Mouse (Mus musculus): ENCODE measurements around the gene Stxbp4. TPM values are rescaled to one million over a fixed set of nuclear protein-coding genes. Genes with fewer than 3 reads are reported as not detected.

Stxbp4 gene
- polyA plus RNA-seq, 1 experiment from 2014 or later: 37.4 TPM

GRCm38 (mm10) chr11:90666144-90666757, 28.4 kb upstream of the Stxbp4 start:
- Histone ChIP-seq H3K4me1 (peaks cover 24% of the 10 kb centered on the region), H3K27ac (0 out of 2 replicates have a peak overlapping the region, but pooled peaks have one; percentile 25), H3K4me3 (no peak overlapping the region), H3K36me3 (0 out of 2 replicates have a peak, but pooled peaks cover 2% of the 10 kb centered on the region), H3K9me3 (replicated peaks) (no peaks in the 10 kb centered on the region), H3K27me3 (ENCODE audit: low read depth, poor library complexity, severe bottlenecking) (no peaks in the 10 kb centered on the region)
- no peak for DNase-seq (ENCODE audit: low spot score)
- WGBS: 71% methylated on average over 3 of the region's 3 CpGs

GRCm38 (mm10) chr11:90665161-90665560, 27.3 kb upstream of the Stxbp4 start:
- DNase-seq (ENCODE audit: low spot score): peak; percentile 51

GRCm38 (mm10) chr11:90664345-90664986, 26.6 kb upstream of the Stxbp4 start:
- no peak for DNase-seq (ENCODE audit: low spot score)
- WGBS: 6% methylated on average over 8 of the region's 8 CpGs
- Histone ChIP-seq H3K4me1 (peaks cover 24% of the 10 kb centered on the region), H3K27me3 (ENCODE audit: low read depth, poor library complexity, severe bottlenecking) (no peaks in the 10 kb centered on the region), H3K36me3 (0 out of 2 replicates have a peak, but pooled peaks cover 2% of the 10 kb centered on the region), H3K4me3 (no peak overlapping the region), H3K27ac (peak overlapping the region; percentile 66), H3K9me3 (replicated peaks) (no peaks in the 10 kb centered on the region)

More at GRCm38 (mm10) chr11:90665161-90665560, 27.3 kb upstream of the Stxbp4 start:
- WGBS: 5% methylated on average over 6 of the region's 6 CpGs
- Histone ChIP-seq H3K4me1 (peaks cover 24% of the 10 kb centered on the region), H3K27me3 (ENCODE audit: low read depth, poor library complexity, severe bottlenecking) (no peaks in the 10 kb centered on the region), H3K36me3 (0 out of 2 replicates have a peak, but pooled peaks cover 2% of the 10 kb centered on the region), H3K4me3 (0 out of 2 replicates have a peak overlapping the region, but pooled peaks have one; percentile 10), H3K9me3 (replicated peaks) (no peaks in the 10 kb centered on the region), H3K27ac (peak overlapping the region; percentile 66)

- H3K36me3 ChIP-seq: 0 out of 2 replicates have a peak, but pooled peaks cover 2% of the 10 kb centered on the region
- H3K27ac ChIP-seq: peak overlapping the region; percentile 66
- H3K9me3 ChIP-seq (replicated peaks): no peaks in the 10 kb centered on the region
- H3K27me3 ChIP-seq (ENCODE audit: low read depth, poor library complexity, severe bottlenecking): no peaks in the 10 kb centered on the region
- no peak for DNase-seq (ENCODE audit: low spot score)
- 39% methylated on average over 5 of the region's 5 CpGs for WGBS
- peaks cover 24% of the 10 kb centered on the region for H3K4me1 ChIP-seq
- no peak overlapping the region for H3K4me3 ChIP-seq
These were observed 25.9 kb upstream of the Stxbp4 start for GRCm38 (mm10) chr11:90663618-90664297.

- Histone ChIP-seq H3K27ac (no peak overlapping the region), H3K4me3 (no peak overlapping the region), H3K4me1 (peaks cover 24% of the 10 kb centered on the region), H3K36me3 (0 out of 2 replicates have a peak, but pooled peaks cover 3% of the 10 kb centered on the region), H3K27me3 (ENCODE audit: low read depth, poor library complexity, severe bottlenecking) (no peaks in the 10 kb centered on the region), H3K9me3 (replicated peaks) (no peaks in the 10 kb centered on the region)
- no peak for DNase-seq (ENCODE audit: low spot score)
- 65% methylated on average over 3 of the region's 3 CpGs for WGBS
These were observed 25.2 kb upstream of the Stxbp4 start for GRCm38 (mm10) chr11:90663052-90663451.

GRCm38 (mm10) chr11:90660662-90661061, 22.8 kb upstream of the Stxbp4 start:
- Histone ChIP-seq H3K27ac (no peak overlapping the region), H3K4me1 (peaks cover 23% of the 10 kb centered on the region), H3K9me3 (replicated peaks) (no peaks in the 10 kb centered on the region), H3K36me3 (peaks cover 18% of the 10 kb centered on the region), H3K4me3 (no peak overlapping the region), H3K27me3 (ENCODE audit: low read depth, poor library complexity, severe bottlenecking) (no peaks in the 10 kb centered on the region)
- 64% methylated on average over 4 of the region's 4 CpGs for WGBS
- DNase-seq (ENCODE audit: low spot score): no peak

- WGBS: 93% methylated on average over 12 of the region's 12 CpGs
- DNase-seq (ENCODE audit: low spot score): no peak
- Histone ChIP-seq H3K27me3 (ENCODE audit: low read depth, poor library complexity, severe bottlenecking) (no peaks in the 10 kb centered on the region), H3K27ac (no peak overlapping the region), H3K4me3 (no peak overlapping the region), H3K36me3 (peaks cover 22% of the 10 kb centered on the region), H3K4me1 (no peaks in the 10 kb centered on the region), H3K9me3 (replicated peaks) (no peaks in the 10 kb centered on the region)
These were observed 19.6 kb upstream of the Stxbp4 start for GRCm38 (mm10) chr11:90657527-90657926.

GRCm38 (mm10) chr11:90652603-90653002, 14.7 kb upstream of the Stxbp4 start:
- 97% methylated on average over 4 of the region's 4 CpGs for WGBS
- peaks cover 47% of the 10 kb centered on the region for H3K36me3 ChIP-seq
- no peaks in the 10 kb centered on the region for H3K4me1 ChIP-seq
- no peak overlapping the region for H3K4me3 ChIP-seq
- H3K27me3 ChIP-seq (ENCODE audit: low read depth, poor library complexity, severe bottlenecking): no peaks in the 10 kb centered on the region
- DNase-seq (ENCODE audit: low spot score): no peak
- no peak overlapping the region for H3K27ac ChIP-seq
- H3K9me3 ChIP-seq (replicated peaks): no peaks in the 10 kb centered on the region

GRCm38 (mm10) chr11:90650231-90650885, 12.5 kb upstream of the Stxbp4 start:
- Histone ChIP-seq H3K4me3 (no peak overlapping the region), H3K4me1 (no peaks in the 10 kb centered on the region), H3K27me3 (ENCODE audit: low read depth, poor library complexity, severe bottlenecking) (no peaks in the 10 kb centered on the region), H3K36me3 (peaks cover 55% of the 10 kb centered on the region), H3K9me3 (replicated peaks) (no peaks in the 10 kb centered on the region), H3K27ac (no peak overlapping the region)
- DNase-seq (ENCODE audit: low spot score): no peak
- 80% methylated on average over 9 of the region's 9 CpGs for WGBS

- Histone ChIP-seq H3K27me3 (ENCODE audit: low read depth, poor library complexity, severe bottlenecking) (no peaks in the 10 kb centered on the region), H3K27ac (no peak overlapping the region), H3K4me3 (no peak overlapping the region), H3K36me3 (peaks cover 61% of the 10 kb centered on the region), H3K4me1 (no peaks in the 10 kb centered on the region), H3K9me3 (replicated peaks) (no peaks in the 10 kb centered on the region)
- 94% methylated on average over 6 of the region's 6 CpGs for WGBS
- no peak for DNase-seq (ENCODE audit: low spot score)
These were observed 11.9 kb upstream of the Stxbp4 start for GRCm38 (mm10) chr11:90649777-90650176.

GRCm38 (mm10) chr11:90638312-90638830, 487 bp upstream of the Stxbp4 start:
- no peak for DNase-seq (ENCODE audit: low spot score)
- H3K4me3 ChIP-seq: peak overlapping the region; percentile 84
- H3K4me1 ChIP-seq: peaks cover 14% of the 10 kb centered on the region
- H3K9me3 ChIP-seq (replicated peaks): no peaks in the 10 kb centered on the region
- H3K36me3 ChIP-seq: peaks cover 35% of the 10 kb centered on the region
- H3K27me3 ChIP-seq (ENCODE audit: low read depth, poor library complexity, severe bottlenecking): no peaks in the 10 kb centered on the region
- H3K27ac ChIP-seq: peak overlapping the region; percentile 98
- WGBS: under 1% methylated on average over 47 of the region's 54 CpGs

- WGBS: 90% methylated on average over 3 of the region's 3 CpGs
- peaks cover 13% of the 10 kb centered on the region for H3K4me1 ChIP-seq
- no peaks in the 10 kb centered on the region for H3K27me3 ChIP-seq (ENCODE audit: low read depth, poor library complexity, severe bottlenecking)
- H3K27ac ChIP-seq: no peak overlapping the region
- peaks cover 18% of the 10 kb centered on the region for H3K36me3 ChIP-seq
- H3K4me3 ChIP-seq: no peak overlapping the region
- H3K9me3 ChIP-seq (replicated peaks): no peaks in the 10 kb centered on the region
- DNase-seq (ENCODE audit: low spot score): no peak
These were observed 3.2 kb downstream of the Stxbp4 start for GRCm38 (mm10) chr11:90634661-90635060.
